Mouse (Mus musculus) kidney, embryonic 16.5 days (tissue): ENCODE measurements at regions not wholly inside any gene's neighbourhood (a gene's known extent, or its start where the extent isn't known, plus 50 kb on each side); places are given as distances from the start of the nearest gene placed in this dataset.

ENCODE experiments used
- ATAC-seq: fragments of 200-750 bp; cut with Nextera tagmentation; 2 replicates; pipeline ENCODE4 v1.8.0; 2017; ENCODE audit warnings: moderate TSS enrichment; ENCODE audit not compliant: low FRiP score, low TSS enrichment
- H3K27ac ChIP-seq: fragments of 300-500 bp; sonication (generic); 2 replicates; pipeline ENCODE4 v1.5.1; 2014; ENCODE audit warnings: low read length
- H3K27me3 ChIP-seq: fragments of 300-500 bp; sonication (generic); 2 replicates; pipeline ENCODE4 v1.6.1; 2014; ENCODE audit warnings: low read length, control low read depth, mixed read lengths; ENCODE audit not compliant: insufficient read depth
- H3K36me3 ChIP-seq: fragments of 300-500 bp; sonication (generic); 2 replicates; pipeline ENCODE4 v1.6.1; 2014; ENCODE audit warnings: low read length, control low read depth, mixed read lengths; ENCODE audit not compliant: insufficient read depth
- H3K4me1 ChIP-seq: fragments of 300-500 bp; sonication (generic); 2 replicates; pipeline ENCODE4 v1.6.1; 2014; ENCODE audit warnings: low read length, control low read depth, mixed read lengths; ENCODE audit not compliant: insufficient read depth
- H3K4me2 ChIP-seq: fragments of 300-500 bp; sonication (generic); replicated peaks from 2 replicates; pipeline ENCODE4 v1.6.1; 2014; ENCODE audit warnings: low read depth, low read length
- H3K4me3 ChIP-seq: fragments of 300-500 bp; sonication (generic); 2 replicates; pipeline ENCODE4 v1.5.1; 2014; ENCODE audit warnings: mild to moderate bottlenecking, low read length
- H3K9ac ChIP-seq: fragments of 300-500 bp; sonication (generic); replicated peaks from 2 replicates; pipeline ENCODE4 v1.6.1; 2014; ENCODE audit warnings: low read length
- H3K9me3 ChIP-seq: fragments of 300-500 bp; sonication (generic); 2 replicates; pipeline ENCODE4 v1.6.1; 2016; ENCODE audit warnings: low read length, control low read depth
- WGBS: fragments of 180-500 bp; shearing (Covaris S2); extraction: QIAGEN DNeasy Blood & Tissue Kit; methylation state at CpG from one replicate; pipeline ENCODE4 v1.1.7; 2014; 5-methylcytosine and 5-hydroxymethylcytosine counted together

DNA sequence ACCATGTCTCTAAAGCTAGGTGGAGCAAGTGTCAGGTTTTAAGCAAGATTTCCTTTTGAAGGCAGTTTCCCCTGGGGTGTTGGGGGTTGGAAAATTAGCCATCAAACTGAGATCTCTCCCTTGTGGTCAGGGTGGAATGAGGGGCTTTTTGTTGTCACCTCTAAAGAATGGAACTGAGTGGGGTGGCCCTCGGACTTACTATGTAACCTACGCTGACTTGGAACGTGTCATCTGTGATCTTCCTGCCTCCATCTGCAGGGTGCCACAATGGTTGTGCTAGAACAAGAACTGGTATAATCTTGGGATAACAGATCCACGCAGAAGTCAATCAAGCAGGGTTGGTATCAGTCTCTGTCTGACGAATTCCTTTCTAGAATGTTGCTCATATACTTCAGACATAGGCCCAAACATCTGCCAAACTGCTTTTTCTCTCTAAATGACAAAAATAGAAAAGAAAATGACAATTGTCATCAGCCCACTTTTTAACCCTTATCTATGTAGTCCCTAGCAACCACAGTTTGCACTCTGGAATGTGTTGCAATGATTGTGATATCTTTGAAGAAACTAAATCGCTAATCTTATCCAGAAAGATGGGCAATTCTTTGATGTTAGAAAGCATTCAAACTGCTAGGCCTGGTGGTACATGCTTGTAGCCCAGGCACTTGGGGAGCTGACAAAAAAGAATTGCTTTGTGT lies 50.8 kb upstream of the Sgk1 start:
- Histone ChIP-seq H3K36me3 (no peaks in the 10 kb centered on the region), H3K4me3 (no peak overlapping the region), H3K9ac (no peak overlapping the region), H3K4me2 (no peak overlapping the region), H3K27me3 (no peaks in the 10 kb centered on the region), H3K27ac (no peak overlapping the region), H3K4me1 (peaks cover 6% of the 10 kb centered on the region; the same call in 1 of the 2 replicates), H3K9me3 (no peaks in the 10 kb centered on the region)
- 91% methylated on average over 6 of the region's 6 CpGs for WGBS
- ATAC-seq: no peak
